In the genomic region with DNA sequence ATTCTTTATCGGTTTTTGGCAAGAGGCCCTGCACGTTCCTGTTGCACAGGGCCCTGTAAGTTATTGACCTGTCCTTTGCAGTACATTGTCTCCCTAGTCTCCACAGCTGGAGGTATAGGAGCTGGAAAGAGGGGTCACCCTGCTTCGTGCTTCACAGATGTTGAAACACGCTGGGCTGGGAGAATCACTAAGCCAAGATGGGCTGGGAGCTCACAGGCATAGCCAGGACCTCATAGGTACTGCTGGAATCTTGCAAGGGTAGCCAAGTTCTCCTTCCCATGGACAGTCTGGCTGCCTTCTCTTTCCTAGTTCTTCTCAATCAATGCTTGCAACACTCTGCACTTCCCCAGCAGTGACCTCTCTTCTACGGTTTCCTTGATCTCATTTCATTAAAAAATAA, we compare ENCODE assay signal across 19 mouse cellular contexts. TPM values are rescaled to one million over a fixed set of nuclear protein-coding genes. Genes with fewer than 3 reads are reported as not detected.
DNase-seq lines count a peak whose midpoint lies in the region; ATAC-seq and TF ChIP-seq lines count a peak whose summit lies in the region.
"Had no signal": no experiment of that assay in that cellular context is flagged by ENCODE, and none has a peak within 500 bp of the region (broad histone marks: within the 10 kb centered on the region; RNA-seq: fewer than 3 reads in every experiment).

No protein-coding gene starts in this region.

- peak overlapping the region; percentile 69 for H3K9ac ChIP-seq in liver, adult 2 months (ENCODE audit: low read depth, low read length)
- peak overlapping the region; percentile 57 for H3K9ac ChIP-seq in intestine, postnatal 0 days (ENCODE audit: low read depth, low read length)
- H3K9ac ChIP-seq in liver, embryonic 13.5 days: no peak overlapping the region
- H3K9ac ChIP-seq in stomach, embryonic 16.5 days (ENCODE audit: low read length): peak overlapping the region; percentile 54
- H3K9ac ChIP-seq: embryonic facial prominence, embryonic 13.5 days; heart, embryonic 15.5 days; limb, embryonic 12.5 days had no signal

- DNase-seq in liver, adult 2 months (ENCODE audit: extremely low read depth, low read depth, low spot score): peak; percentile 53
- DNase-seq in liver: no peak
- no peak for DNase-seq in liver, embryonic 13.5 days
- no peak for DNase-seq in layer of hippocampus, adult 9-11 months
- no peak for DNase-seq in layer of hippocampus, adult 9-10 months (ENCODE audit: low spot score)
- DNase-seq: cerebellum, adult 9-10 months; gastrocnemius, postnatal 14 days; heart, adult 2 months had no signal

- TF ChIP-seq CTCF in liver, adult 2 months (IDR thresholded peaks at IDR 0.05; ENCODE audit: low read depth, low read length): no peak
- TF ChIP-seq CTCF in intestine, postnatal 0 days (IDR thresholded peaks at IDR 0.05; ENCODE audit: low read depth): no peak

- no peaks in the 10 kb centered on the region for H3K27me3 ChIP-seq in liver, adult 2 months (ENCODE audit: control insufficient read depth, insufficient read depth, low read length)
- no peaks in the 10 kb centered on the region for H3K27me3 ChIP-seq in intestine, postnatal 0 days (replicated peaks; ENCODE audit: control insufficient read depth, insufficient read depth, low read length)
- no peaks in the 10 kb centered on the region for H3K27me3 ChIP-seq in liver, embryonic 13.5 days
- H3K27me3 ChIP-seq in stomach, embryonic 16.5 days (ENCODE audit: control insufficient read depth, insufficient read depth, low read length): no peaks in the 10 kb centered on the region
- H3K27me3 ChIP-seq: embryonic facial prominence, embryonic 13.5 days; heart, embryonic 15.5 days; limb, embryonic 12.5 days; Patski had no signal

- H3K4me2 ChIP-seq in intestine, postnatal 0 days (replicated peaks; ENCODE audit: low read depth): peak overlapping the region; percentile 68
- H3K4me2 ChIP-seq in liver, embryonic 13.5 days: peak overlapping the region; percentile 36
- peak overlapping the region; percentile 48 for H3K4me2 ChIP-seq in stomach, embryonic 16.5 days (ENCODE audit: low read depth, low read length)
- H3K4me2 ChIP-seq: embryonic facial prominence, embryonic 13.5 days; heart, embryonic 15.5 days; limb, embryonic 12.5 days had no signal

- H3K4me1 ChIP-seq in liver, adult 2 months (ENCODE audit: control insufficient read depth, insufficient read depth, low read length): 0 out of 2 replicates have a peak, but pooled peaks cover 3% of the 10 kb centered on the region
- H3K4me1 ChIP-seq in intestine, postnatal 0 days (replicated peaks; ENCODE audit: control insufficient read depth, insufficient read depth, low read length): peaks cover 5% of the 10 kb centered on the region
- no peaks in the 10 kb centered on the region for H3K4me1 ChIP-seq in liver, embryonic 13.5 days (replicated peaks)
- H3K4me1 ChIP-seq in stomach, embryonic 16.5 days (ENCODE audit: control insufficient read depth, insufficient read depth, low read length): peaks cover 9% of the 10 kb centered on the region; the same call in 1 of the 2 replicates
- H3K4me1 ChIP-seq: embryonic facial prominence, embryonic 13.5 days; forebrain, embryonic 10.5 days; midbrain, embryonic 10.5 days had no signal

- no peaks in the 10 kb centered on the region for H3K36me3 ChIP-seq in liver, adult 2 months (ENCODE audit: control insufficient read depth, insufficient read depth, low read length)
- H3K36me3 ChIP-seq in intestine, postnatal 0 days (ENCODE audit: control insufficient read depth, insufficient read depth): no peaks in the 10 kb centered on the region
- no peaks in the 10 kb centered on the region for H3K36me3 ChIP-seq in liver, embryonic 13.5 days
- H3K36me3 ChIP-seq in stomach, embryonic 16.5 days (ENCODE audit: control insufficient read depth, insufficient read depth, low read length): no peaks in the 10 kb centered on the region; the same call in 1 of the 2 replicates
- H3K36me3 ChIP-seq: embryonic facial prominence, embryonic 13.5 days; forebrain, embryonic 10.5 days; heart, embryonic 15.5 days; limb, embryonic 12.5 days; midbrain, embryonic 10.5 days had no signal

- H3K9me3 ChIP-seq in intestine, postnatal 0 days (ENCODE audit: control insufficient read depth): no peaks in the 10 kb centered on the region
- no peaks in the 10 kb centered on the region for H3K9me3 ChIP-seq in liver, embryonic 13.5 days (replicated peaks)
- no peaks in the 10 kb centered on the region for H3K9me3 ChIP-seq in stomach, embryonic 16.5 days (replicated peaks; ENCODE audit: control insufficient read depth, low read length)
- H3K9me3 ChIP-seq: embryonic facial prominence, embryonic 13.5 days; forebrain, embryonic 10.5 days; heart, embryonic 15.5 days; limb, embryonic 12.5 days; midbrain, embryonic 10.5 days had no signal

- 21% methylated on average over 5 of the region's 5 CpGs for WGBS in liver, adult 2 months
- 26% methylated on average over 5 of the region's 5 CpGs for WGBS in intestine, postnatal 0 days
- 48% methylated on average over 5 of the region's 5 CpGs for WGBS in liver, embryonic 13.5 days (ENCODE audit: insufficient replicate concordance)
- 54% methylated on average over 5 of the region's 5 CpGs for WGBS in stomach, embryonic 16.5 days

- ATAC-seq in intestine, postnatal 0 days: peak; percentile 7; the same call in 1 of the 2 replicates
- ATAC-seq in liver, embryonic 13.5 days (ENCODE audit: low read depth): peak; percentile 8; the same call in 1 of the 2 replicates
- ATAC-seq in stomach, embryonic 16.5 days (ENCODE audit: insufficient read depth, low FRiP score): no peak
- ATAC-seq: Patski had no signal

- peak overlapping the region; percentile 79 for H3K27ac ChIP-seq in liver, adult 2 months (replicated peaks; ENCODE audit: insufficient read depth, low read depth, low read length)
- H3K27ac ChIP-seq in intestine, postnatal 0 days (ENCODE audit: low read depth, low read length): peak overlapping the region; percentile 90
- peak overlapping the region; percentile 27 for H3K27ac ChIP-seq in liver, embryonic 13.5 days
- peak overlapping the region; percentile 93 for H3K27ac ChIP-seq in stomach, embryonic 16.5 days (ENCODE audit: low read length)
- H3K27ac ChIP-seq: embryonic facial prominence, embryonic 13.5 days; forebrain, embryonic 10.5 days; heart, adult 2 months; heart, embryonic 15.5 days; layer of hippocampus, adult 2 months; left cerebral cortex, adult 2 months; limb, embryonic 12.5 days; midbrain, embryonic 10.5 days had no signal

- peak overlapping the region; percentile 47 for H3K4me3 ChIP-seq in liver, adult 2 months (ENCODE audit: insufficient read depth, low read depth, low read length)
- peak overlapping the region; percentile 46 for H3K4me3 ChIP-seq in intestine, postnatal 0 days (ENCODE audit: low read depth, low read length)
- H3K4me3 ChIP-seq in liver, embryonic 13.5 days (replicated peaks): peak overlapping the region; percentile 34
- H3K4me3 ChIP-seq in stomach, embryonic 16.5 days (replicated peaks; ENCODE audit: low read length): peak overlapping the region; percentile 34
- H3K4me3 ChIP-seq: embryonic facial prominence, embryonic 13.5 days; forebrain, embryonic 10.5 days; heart, adult 2 months; heart, embryonic 15.5 days; layer of hippocampus, adult 2 months; left cerebral cortex, adult 2 months; limb, embryonic 12.5 days; midbrain, embryonic 10.5 days had no signal

- no peak for TF ChIP-seq POLR2A in liver, adult 2 months (IDR thresholded peaks at IDR 0.05; ENCODE audit: extremely low read depth, insufficient read depth, low read length)

- H3K79me2 ChIP-seq in liver, adult 2 months (ENCODE audit: control insufficient read depth, insufficient read depth, low read length): peaks cover 8% of the 10 kb centered on the region; the same call in 1 of the 2 replicates

RNA-seq across cellular contexts. Expression of gene Ngef, which starts 0.4 kb away (rescaled TPM):
- total RNA-seq in liver, adult 2 months (2014; rRNA removed): 28.3 and 29.7 TPM in 2 replicates
- polyA plus RNA-seq in liver, adult 2 months (2012; rRNA removed): 21.5 and 25.1 TPM in 2 replicates
- polyA plus RNA-seq in intestine, postnatal 0 days (2015; fragmentation: Nextera tagmentation; extraction: Ambion mirVana): 13.3 and 14.0 TPM in 2 replicates
- polyA plus RNA-seq in liver, embryonic 13.5 days (2015; fragmentation: Nextera tagmentation; extraction: Ambion mirVana): 3.8 and 4.1 TPM in 2 replicates
- polyA plus RNA-seq in stomach, embryonic 16.5 days (2015; fragmentation: Nextera tagmentation; extraction: Ambion mirVana): 11.5 and 12.6 TPM in 2 replicates
- total RNA-seq: hematopoietic stem cell, adult 5-6 weeks had no signal

RNA-seq across cellular contexts. Expression of gene Inpp5d, which starts 46.9 kb away (rescaled TPM):
- 7.6 and 14.4 TPM in 2 replicates for total RNA-seq in liver, adult 2 months (2014; rRNA removed)
- 3.7 and 4.3 TPM in 2 replicates for polyA plus RNA-seq in liver, adult 2 months (2012; rRNA removed)
- polyA plus RNA-seq in intestine, postnatal 0 days (2015; fragmentation: Nextera tagmentation; extraction: Ambion mirVana): 2.5 and 3.1 TPM in 2 replicates
- polyA plus RNA-seq in liver, embryonic 13.5 days (2015; fragmentation: Nextera tagmentation; extraction: Ambion mirVana): 11.0 and 13.9 TPM in 2 replicates
- 6.3 and 8.6 TPM in 2 replicates for polyA plus RNA-seq in stomach, embryonic 16.5 days (2015; fragmentation: Nextera tagmentation; extraction: Ambion mirVana)

Comparison
In these comparisons a context has a peak if more than half of its experiments do, and no peak if none do; other contexts are left out.
1. H3K27ac ChIP-seq: peak in every context shown above with its lines; median percentile 93 in stomach, embryonic 16.5 days; 90 in intestine, postnatal 0 days; 79 in liver, adult 2 months; 27 in liver, embryonic 13.5 days.